Mouse (Mus musculus) CH12F3 (cell line): ENCODE results near the gene 9530053A07Rik.

Source experiments
- in situ Hi-C: fragments of 300-500 bp; cut with MboI; formaldehyde crosslinking; loops from 2 replicates; pipeline ENCODE4 v1.14.3; 2020; ENCODE audit warnings: low sequenced_read_pairs

9530053A07Rik gene

DNA sequence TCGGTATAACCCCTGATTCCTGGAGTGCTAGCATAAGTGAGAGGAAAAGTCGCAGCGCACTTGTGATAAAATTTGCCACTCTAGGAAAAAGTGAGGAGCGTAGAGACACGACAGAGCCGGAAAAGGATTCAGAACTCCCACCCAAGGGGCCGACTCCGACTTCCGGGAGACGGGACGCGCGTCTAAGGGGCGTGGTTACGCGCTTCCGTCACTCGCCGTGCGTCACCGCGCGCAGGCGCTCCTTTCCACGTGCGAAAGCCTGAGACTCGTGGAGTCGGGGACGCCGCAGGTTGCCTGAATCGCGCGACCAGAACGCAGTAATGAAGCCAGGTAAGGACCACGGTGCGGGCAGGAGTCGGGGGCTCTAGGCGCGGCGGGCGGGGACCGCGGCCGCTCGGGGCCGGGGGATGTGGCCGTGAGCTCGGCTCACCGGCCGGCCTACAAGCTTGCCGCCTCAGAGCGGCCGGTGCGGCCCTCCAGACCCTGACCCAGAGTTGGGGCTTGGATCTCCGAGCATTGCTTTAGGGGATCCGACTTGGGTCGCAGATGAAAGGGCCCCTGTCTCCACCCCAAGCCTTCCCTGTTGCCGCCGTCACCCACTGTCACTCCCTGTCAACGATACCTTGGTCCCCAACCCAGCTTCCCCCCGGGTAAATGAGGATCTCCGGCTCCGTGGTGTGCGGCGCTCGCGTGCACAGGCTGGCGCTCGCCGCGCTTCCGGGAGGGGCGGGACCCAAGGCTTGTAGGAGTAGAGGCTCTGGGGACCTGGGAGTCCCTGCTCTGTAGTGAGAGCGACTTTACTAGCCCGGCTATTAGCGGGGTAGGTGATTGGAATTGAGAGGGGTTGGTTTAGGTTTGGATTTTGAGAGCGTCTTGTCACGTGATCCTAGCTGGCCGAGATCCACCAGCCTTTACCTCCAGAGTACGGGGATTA is 40.5 kb downstream of the 9530053A07Rik start, which contains the start of gene Fbl:
Gene Fbl (plus strand): TSS at position 222 of the 934 bp plus-strand sequence.
- in situ Hi-C loops, result no loop called here

DNA sequence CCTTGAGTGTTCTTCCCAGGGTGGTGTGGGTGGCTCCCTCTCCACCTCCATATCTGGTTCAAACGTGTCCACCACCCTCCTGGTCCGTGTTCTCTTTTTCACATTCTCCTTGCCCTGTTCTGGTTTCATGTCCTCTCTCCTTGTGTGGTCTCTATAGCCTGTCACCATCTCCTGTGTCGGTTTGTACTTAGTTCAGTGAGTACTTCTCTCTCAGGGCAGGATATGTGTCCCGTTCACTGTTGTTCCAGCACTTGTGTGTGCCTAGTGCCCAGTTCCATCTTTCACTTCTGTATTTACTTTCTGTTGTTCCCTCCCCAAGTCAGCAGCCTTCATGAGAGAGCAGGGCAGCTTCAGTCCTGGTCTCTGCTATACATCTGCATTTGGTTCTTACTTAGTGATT is 46.1 kb downstream of the 9530053A07Rik start:
- in situ Hi-C loops, result no loop called here

DNA sequence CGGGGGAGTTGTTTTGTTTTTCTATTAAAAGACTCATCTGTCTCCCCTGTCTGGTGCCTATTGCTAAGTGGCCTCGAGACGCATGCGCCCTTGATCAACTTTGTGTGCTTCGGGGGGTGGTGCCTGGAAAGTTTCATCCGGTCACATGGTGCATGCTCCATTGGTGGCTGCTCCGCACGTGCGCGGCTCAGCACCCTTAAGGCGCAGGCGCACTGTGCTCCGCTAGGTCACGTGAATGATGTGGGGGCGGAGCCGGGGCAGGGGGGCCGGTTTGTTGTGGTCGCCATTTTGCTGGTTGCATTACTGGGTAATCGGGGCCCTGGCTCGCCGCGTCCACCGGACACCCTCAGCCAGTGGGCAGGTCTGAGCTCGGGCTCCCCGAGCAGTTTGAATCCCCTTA is 50.0 kb downstream of the 9530053A07Rik start, which contains the start of gene Dyrk1b:
Gene Dyrk1b (plus strand): TSS at position 242 of the 400 bp plus-strand sequence.
- in situ Hi-C loops, result no loop called here

DNA sequence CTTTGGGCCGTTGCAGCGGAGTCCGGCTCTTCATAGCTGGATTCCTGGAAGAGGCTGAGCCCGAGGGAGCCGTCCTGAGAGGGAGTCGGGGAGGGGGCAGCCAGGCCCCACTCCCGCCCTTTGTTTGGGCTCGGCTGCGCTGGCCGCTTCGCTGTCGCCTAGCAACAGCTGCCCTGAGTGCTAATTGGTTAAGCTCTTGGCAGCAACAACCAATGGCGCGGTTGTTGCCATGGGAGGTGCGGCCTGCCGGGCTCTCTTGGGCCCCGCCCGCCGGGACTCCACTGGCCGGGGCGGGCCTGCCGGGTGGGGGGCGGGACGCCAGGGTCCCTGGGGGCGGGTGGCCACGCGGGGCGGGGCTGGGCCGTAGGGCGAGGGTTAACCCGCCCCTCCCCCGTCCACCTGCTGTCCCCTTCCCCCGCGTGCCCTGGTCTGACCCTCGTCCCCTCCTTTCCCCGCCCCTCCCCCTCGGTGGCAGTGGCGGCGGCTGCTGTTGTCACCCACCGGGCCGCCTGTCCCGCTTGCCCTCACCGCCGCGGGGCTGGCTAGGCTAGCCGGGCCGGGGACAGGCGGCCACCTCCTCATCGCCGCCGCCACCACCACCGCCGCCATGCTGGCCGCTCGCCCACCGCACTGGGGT is 50.6 kb downstream of the 9530053A07Rik start:
- in situ Hi-C loops, result no loop called here

DNA sequence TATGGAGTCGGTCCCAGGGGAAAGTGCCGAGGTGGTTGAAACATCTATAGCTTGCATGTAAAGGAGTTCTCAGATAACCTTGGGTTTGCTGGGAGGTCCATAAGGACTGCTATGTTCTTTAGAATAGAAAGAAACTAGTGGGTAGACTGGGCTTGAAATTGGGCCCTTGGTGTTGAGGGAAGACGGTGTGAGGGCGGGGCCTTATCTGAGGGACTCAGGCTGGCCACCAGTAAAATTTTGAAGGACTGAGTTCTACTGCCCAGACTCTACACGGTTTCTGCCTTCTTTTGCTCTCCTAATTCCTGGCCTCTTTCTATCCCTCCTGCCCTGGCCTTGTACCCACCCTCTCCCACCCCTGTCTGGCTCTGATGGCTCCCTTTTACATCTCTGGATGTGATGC is 51.6 kb downstream of the 9530053A07Rik start:
- in situ Hi-C loops, result no loop called here

DNA sequence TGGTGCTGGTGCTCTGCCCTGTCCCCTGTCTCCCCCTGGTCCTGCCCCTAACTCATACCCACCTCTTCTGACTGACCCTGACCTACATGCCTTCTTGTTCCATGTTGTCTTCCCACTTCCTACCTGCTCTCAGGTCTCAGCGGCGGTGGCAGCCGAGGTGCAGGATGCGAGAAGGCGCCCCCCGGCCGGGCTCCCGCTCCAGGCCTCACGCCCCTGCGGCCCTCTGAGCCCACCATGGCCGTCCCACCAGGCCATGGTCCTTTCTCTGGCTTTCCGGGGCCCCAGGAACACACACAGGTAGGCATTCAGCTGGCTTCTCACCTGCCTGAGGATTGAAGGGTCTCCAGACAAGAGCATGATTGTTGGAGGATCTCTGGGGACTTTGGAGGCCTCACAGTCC is 52.1 kb downstream of the 9530053A07Rik start:
- in situ Hi-C loops, result no loop called here

DNA sequence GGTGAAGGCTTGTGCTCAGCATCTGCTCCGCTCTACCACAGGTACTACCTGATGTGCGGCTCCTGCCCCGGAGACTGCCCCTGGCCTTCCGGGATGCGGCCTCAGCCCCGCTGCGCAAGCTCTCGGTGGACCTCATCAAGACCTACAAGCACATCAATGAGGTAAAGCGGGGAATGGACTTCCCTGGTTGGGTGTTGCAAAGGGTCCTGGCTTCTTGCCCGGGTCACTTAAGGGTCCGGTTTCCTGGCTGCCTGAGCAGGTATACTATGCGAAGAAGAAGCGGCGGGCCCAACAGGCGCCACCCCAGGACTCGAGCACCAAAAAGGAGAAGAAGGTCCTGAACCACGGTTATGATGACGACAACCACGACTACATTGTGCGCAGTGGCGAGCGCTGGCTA is 53.1 kb downstream of the 9530053A07Rik start:
- in situ Hi-C loops, result no loop called here

DNA sequence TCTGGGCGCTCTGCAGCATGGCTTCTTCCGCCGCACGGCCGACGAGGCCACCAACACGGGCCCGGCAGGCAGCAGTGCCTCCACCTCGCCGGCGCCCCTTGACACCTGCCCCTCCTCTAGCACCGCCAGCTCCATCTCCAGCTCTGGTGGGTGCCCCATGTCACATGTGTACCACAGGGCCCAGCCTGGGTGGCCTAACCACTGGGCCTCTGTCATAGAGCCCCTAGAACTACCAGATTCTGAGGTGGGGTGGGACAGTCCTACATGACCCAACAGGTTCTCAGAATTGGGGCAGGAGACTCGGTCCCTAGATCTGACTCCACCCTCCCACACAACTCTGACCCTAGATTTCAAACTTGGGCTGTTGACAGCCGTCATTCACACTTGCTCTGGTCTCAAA is 56.6 kb downstream of the 9530053A07Rik start:
- in situ Hi-C loops, result no loop called here

DNA sequence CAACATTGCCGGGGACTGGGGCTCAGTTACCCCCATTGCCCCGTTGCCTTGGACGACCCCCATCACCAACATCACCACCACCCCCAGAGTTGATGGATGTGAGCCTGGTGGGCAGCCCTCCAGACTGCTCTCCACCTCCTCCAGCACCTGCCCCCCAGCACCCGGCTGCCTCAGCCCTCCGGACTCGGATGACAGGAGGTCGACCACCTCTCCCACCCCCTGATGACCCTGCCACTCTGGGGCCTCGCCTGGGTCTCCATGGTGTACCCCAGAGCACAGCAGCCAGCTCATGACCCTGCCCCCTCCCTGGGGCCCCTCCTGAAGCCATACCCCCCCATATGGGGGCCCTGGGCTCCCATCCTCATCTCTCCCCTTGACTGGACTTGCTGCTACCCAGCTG is 57.4 kb downstream of the 9530053A07Rik start:
- in situ Hi-C loops, result no loop called here

DNA sequence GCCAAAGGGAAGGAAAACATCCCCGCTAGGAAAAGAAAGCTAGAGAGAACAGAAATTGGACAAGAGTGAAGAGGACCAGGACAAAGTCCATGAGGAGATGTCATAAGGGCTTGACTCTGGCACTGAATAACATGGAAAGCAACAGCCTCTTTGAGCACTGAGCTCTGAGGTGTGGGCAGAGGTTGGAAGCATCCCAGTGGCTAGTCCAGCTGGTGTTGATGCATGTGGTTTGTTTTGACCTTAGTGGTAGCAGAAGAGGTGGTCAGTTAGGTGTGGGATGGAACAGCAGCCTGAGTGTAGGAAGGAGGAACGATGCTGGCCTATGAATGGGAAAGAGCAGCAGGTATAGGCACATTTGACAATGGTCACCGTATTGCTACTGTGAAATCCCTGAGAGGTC is 62.2 kb downstream of the 9530053A07Rik start:
- in situ Hi-C loops, result no loop called here

DNA sequence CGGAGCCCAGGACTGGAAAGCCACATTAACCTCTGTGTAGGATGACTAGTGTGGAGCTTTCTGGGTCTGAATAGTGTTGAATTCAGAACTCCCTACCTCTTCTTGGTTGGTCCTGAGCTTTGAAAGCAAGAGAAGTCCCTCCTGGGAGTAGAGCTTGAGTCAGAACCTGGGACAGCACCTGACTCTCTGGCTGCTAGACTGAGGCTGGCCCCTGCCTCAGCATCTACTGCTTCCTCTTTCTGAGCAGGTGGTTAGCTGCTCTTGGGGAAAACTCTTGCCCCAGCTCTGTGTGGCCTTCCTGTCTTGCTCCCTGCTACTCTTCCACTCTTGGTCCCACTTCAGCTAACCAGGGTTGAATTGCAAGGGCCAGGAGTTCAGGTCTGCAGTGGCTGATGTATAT is 62.6 kb downstream of the 9530053A07Rik start:
- in situ Hi-C loops, result no loop called here

DNA sequence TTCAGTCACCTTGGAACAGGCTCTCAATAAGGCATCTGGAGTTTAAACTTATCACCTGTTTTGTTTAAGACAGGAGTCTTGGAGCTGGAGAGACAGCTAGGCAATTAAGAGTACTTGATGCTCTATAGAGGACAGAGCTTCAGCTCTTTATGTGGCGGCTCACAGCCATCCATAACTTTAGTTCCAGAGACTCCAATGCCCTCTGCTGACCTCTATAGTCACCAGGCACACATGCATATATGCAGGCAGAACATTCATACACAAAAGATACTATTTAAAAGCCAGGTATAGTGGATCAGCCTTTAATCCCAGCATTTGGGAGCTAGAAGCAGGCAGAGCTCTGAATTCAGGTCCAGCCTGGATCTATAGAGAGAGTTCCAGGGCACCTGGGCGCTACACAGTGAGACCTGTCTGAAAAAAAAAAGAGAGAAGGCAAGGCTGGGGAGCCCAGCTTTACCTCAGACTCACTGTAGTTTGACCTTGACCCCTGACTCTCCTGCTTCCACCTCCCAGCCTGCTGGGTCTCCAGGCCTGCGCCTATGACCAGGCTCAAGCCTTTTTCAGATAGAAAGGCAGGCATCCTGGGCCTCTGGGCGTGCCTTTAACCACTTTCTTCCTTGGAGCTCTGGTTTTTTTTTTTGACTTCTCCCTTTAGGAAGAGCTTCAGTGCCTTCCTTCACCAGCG is 66.3 kb downstream of the 9530053A07Rik start:
- in situ Hi-C loops, result no loop called here

DNA sequence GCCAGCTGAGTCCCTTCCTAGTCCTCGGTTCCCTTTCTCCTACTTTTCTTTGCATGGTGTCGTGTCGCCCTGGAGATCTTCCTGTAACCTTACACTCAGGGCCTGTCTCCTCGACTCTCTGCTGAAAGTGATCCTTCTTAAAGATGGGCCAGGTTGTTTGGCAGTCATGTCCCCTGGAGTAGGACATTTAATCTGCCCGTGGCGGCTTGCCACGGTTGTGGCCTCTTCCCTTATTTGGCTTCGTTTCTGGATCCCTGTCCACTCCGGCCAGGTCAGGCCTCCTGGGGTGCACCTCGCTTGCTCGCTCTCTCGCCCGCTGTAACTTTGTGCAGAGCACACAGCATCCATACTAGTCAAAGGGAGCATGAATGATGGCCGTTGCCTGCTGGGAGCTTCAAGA is 67.3 kb downstream of the 9530053A07Rik start:
- in situ Hi-C loops, result no loop called here

DNA sequence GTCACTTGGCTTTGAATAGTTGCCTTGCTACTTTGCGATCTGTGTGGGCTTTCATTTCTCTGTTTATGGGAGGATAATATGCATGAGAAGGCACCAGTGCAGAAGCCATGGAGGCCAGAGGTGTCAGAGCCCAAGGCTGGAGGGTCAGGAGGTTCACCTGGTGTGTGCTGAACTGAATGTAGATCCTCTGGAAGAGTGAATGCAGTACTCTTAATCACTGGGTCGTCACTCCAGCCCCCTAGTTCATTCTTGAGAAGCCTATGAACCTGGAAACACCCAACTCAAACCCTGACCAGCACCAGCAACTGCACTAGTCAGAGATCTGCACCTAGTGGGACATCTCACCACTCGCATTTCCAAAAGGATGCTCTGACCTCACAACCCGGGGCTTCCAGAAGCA is 69.8 kb downstream of the 9530053A07Rik start:
- in situ Hi-C loops, result no loop called here

DNA sequence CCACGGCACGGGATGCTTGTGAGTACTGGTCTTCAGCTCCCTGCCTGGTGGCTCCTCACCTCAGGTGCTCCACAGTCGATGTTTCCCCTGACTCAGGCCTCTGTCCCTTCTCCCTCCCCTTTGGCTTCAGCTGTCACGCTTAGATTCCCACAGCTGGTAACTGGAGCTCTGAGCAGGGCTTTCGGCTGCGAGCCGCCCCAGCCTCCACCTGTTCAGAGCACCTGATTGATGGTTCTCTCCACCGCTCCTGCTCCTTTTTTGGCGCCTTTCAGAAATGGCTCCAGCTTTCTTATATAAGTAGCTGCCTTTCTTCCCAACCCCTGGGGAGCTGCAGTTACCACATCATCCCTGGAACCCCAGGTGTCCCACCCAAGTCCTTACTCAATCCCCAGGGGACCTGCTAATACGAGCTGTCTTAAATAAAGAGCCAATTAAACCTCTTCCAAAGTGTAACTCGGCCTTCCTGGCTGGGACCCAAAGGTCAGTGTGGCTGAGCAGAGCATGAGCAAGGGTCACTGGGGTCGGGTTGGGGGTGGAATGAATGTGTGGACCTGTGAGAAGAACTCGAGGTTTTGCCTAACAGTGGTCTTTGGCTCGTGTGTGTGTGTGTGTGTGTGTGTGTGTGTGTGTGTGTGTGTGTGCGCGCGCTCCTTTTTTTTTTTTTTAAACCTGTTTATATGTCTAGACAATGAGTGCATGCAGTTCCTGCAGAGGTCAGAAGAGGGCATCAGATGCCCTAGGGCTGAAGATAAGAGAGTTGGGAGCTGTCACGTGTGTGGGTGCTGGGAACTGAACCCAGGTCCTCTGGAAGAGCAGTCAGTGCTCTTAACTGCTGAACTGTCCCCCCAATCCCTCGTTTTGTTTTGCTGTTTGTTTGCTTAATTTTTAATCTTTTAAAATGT is 74.2 kb downstream of the 9530053A07Rik start:
- in situ Hi-C loops, result no loop called here

DNA sequence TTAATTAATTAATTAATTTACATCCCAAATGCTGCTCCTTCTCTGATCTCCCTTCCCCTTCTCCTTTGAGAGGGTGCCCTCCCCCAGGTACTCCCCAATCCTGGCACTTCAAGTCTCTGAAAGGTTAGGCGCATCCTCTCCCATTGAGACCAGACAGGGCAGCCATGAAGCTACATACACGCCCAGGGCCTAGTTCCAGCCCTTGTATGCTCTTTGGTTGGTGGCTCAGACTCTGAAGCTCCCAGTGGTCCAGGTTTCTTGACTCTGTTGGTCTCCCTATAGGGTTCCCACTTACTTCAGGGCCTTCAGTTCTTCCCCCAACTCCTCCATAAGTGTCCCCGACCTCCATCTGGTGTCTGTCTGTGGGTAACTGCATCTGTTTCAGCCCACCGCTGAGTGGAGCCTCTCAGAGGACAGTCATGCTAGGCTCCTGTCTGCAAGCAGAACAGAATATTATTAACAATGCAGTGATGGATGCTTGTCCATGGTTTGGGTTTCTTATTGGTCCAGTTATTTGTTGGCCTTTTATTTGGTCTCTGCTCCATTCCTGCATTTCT is 76.9 kb downstream of the 9530053A07Rik start:
- in situ Hi-C loops, result no loop called here

DNA sequence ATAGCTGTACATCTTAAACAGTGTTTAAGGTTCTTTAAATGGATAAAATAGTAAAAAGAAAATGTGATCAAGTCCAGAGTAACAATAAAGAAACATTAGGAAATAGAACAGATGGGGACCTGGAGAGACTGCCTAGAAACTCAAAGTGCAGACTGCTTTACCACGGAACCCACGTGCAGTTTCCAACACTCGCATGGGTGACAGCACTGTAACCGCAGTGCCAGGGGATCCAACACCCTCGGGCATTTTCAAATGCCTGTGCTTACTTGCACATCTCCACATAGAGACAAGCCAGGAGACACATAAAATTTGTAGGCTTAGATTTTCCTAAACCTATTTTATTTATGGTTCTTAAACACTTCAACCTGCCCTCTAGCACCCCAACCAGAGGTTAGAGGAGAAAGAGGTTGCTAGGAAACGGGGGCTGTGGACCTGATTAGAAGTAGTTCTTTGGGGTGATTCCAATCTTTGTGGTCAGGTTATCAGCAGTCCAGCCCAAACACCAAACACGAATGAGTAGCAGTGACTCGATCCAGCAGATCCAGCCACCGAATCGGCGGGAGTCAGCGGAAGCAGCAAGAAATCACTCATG is 79.2 kb downstream of the 9530053A07Rik start:
- in situ Hi-C loops, result no loop called here

DNA sequence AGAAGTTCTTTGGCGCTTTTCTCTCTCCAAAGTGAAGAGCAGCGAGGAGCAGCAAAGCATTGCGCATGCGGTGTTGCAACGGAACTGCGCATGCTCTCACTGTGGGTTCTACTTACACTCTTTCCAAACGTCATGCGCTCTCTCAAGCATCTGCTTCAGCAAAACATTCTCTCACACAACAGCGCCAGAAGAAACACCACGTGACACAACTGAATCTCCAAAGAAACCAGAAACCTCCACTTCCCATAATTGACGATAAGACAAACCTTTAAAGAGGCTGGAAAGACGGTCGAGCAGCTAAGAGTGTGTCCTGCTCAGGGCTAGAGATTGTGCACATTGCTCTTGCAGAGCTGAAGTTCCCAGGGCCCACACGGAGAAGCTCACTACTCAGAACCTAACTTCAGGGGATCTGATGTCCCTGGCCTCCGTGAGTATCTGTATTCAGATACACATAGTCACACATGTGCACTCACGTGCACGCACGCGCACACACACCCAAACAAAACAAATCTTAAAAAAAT is 79.8 kb downstream of the 9530053A07Rik start:
- in situ Hi-C loops, result no loop called here

DNA sequence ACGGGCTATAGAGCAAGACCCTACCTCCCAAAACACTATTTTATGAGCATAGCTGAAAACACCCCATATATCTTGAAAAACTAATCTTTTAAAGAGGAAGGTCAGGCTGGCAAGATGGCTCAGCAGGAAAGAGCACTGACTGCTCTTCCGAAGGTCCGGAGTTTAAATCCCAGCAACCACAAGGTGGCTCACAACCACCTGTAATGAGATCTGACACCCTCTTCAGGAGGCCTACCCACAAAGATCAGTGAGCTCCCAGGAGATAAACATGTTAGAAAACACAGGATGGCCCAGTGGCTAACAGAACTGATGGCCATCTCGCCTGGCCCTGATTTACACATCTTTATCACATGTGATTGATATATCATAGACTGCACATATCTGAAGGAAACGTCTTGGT is 81.5 kb downstream of the 9530053A07Rik start:
- in situ Hi-C loops, result no loop called here

DNA sequence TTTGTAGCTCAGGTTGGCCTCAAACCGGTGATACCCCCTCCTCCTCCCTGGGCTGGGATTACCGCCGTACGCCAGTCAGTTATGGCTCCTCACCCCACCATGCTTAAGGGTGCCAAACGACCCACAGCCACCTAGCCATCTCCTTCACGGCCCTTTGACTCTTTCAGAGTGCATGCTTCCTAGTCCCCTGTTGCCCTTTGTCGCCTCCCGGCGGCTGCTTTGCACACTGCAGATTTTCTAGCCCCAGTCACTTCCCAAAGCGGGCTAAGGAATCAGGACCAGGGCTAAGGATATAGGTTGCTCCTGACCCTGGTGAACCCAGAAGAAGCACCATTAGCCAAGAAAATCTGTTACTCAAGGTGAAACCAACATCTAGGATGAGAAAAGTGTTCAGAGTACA is 84.9 kb downstream of the 9530053A07Rik start:
- in situ Hi-C loops, result no loop called here
